Mouse (Mus musculus) CH12.LX (cell line): Measurements from ENCODE around the gene Arhgap45.

Experiments
- CTCF ChIP-seq, 2 experiments: IDR thresholded peaks in 1 of 2; conservative IDR thresholded peaks in 1 of 2; 2 replicates each; pipeline ENCODE4 v1.5.1; 2011 to 2012; ENCODE audit warnings: low read depth in 2 of 2, low read length in 2 of 2, improper control_type of control experiment in 1 of 2, inconsistent platforms in 1 of 2, mild to moderate bottlenecking in 1 of 2, moderate library complexity in 1 of 2
- E2F4 ChIP-seq: IDR thresholded peaks from 2 replicates; pipeline ENCODE4 v1.6.1; 2011; ENCODE audit warnings: low read depth, low read length, improper control_type of control experiment; ENCODE audit not compliant: insufficient replicate concordance
- EP300 ChIP-seq: IDR thresholded peaks from 2 replicates; pipeline ENCODE4 v1.6.1; 2011; ENCODE audit warnings: low read length, improper control_type of control experiment
- MAFK ChIP-seq: IDR thresholded peaks from 2 replicates; pipeline ENCODE4 v1.6.1; 2011; ENCODE audit warnings: low read length, improper control_type of control experiment; ENCODE audit not compliant: insufficient replicate concordance
- MAZ ChIP-seq: IDR thresholded peaks from 2 replicates; pipeline ENCODE4 v1.6.1; 2012; ENCODE audit warnings: low read depth, mild to moderate bottlenecking, inconsistent platforms, low read length, improper control_type of control experiment, moderate library complexity
- MXI1 ChIP-seq: IDR thresholded peaks from 2 replicates; pipeline ENCODE4 v1.6.1; 2011; ENCODE audit warnings: mild to moderate bottlenecking, low read depth, low read length, improper control_type of control experiment
- NELFE ChIP-seq: IDR thresholded peaks from 2 replicates; pipeline ENCODE4 v1.6.1; 2011; ENCODE audit warnings: low read depth, low read length, improper control_type of control experiment
- POLR2A ChIP-seq: IDR thresholded peaks from 2 replicates; pipeline ENCODE4 v1.6.1; 2011; ENCODE audit warnings: low read depth, mild to moderate bottlenecking, improper control_type of control experiment, low read length
- TCF12 ChIP-seq: IDR thresholded peaks from 2 replicates; pipeline ENCODE4 v1.6.1; 2014; ENCODE audit warnings: low read depth, mild to moderate bottlenecking, inconsistent platforms, low read length, improper control_type of control experiment
- USF1 ChIP-seq: IDR thresholded peaks from 2 replicates; pipeline ENCODE4 v1.6.1; 2014; ENCODE audit warnings: low read depth, mild to moderate bottlenecking, inconsistent platforms, low read length, improper control_type of control experiment
- ZC3H11A ChIP-seq: IDR thresholded peaks from 2 replicates; pipeline ENCODE4 v1.6.1; 2012; ENCODE audit warnings: low read depth, mild to moderate bottlenecking, inconsistent platforms, low read length, improper control_type of control experiment
- ZNF384 ChIP-seq: IDR thresholded peaks from 2 replicates; pipeline ENCODE4 v1.6.1; 2012; ENCODE audit warnings: low read depth, low read length, improper control_type of control experiment, inconsistent platforms

GRCm38 (mm10) chr10:80052374-80052764 lies 35.9 kb downstream of the Arhgap45 start:
- no peak for TF ChIP-seq MXI1
- TF ChIP-seq ZNF384: no peak
- TF ChIP-seq MAZ: no peak
- TF ChIP-seq ZC3H11A: no peak
- TF ChIP-seq MAFK: no peak
- TF ChIP-seq POLR2A: no peak
- no peak for TF ChIP-seq CTCF (conservative IDR thresholded peaks at IDR 0.05 in 1 of 2, IDR thresholded peaks at IDR 0.05 in 1 of 2; ENCODE audit: low read depth in 2 of 2, low read length in 2 of 2)
- TF ChIP-seq TCF12: no peak
- no peak for TF ChIP-seq E2F4
- TF ChIP-seq EP300: no peak
- TF ChIP-seq USF1: no peak
- no peak for TF ChIP-seq NELFE
